In the genomic region with DNA sequence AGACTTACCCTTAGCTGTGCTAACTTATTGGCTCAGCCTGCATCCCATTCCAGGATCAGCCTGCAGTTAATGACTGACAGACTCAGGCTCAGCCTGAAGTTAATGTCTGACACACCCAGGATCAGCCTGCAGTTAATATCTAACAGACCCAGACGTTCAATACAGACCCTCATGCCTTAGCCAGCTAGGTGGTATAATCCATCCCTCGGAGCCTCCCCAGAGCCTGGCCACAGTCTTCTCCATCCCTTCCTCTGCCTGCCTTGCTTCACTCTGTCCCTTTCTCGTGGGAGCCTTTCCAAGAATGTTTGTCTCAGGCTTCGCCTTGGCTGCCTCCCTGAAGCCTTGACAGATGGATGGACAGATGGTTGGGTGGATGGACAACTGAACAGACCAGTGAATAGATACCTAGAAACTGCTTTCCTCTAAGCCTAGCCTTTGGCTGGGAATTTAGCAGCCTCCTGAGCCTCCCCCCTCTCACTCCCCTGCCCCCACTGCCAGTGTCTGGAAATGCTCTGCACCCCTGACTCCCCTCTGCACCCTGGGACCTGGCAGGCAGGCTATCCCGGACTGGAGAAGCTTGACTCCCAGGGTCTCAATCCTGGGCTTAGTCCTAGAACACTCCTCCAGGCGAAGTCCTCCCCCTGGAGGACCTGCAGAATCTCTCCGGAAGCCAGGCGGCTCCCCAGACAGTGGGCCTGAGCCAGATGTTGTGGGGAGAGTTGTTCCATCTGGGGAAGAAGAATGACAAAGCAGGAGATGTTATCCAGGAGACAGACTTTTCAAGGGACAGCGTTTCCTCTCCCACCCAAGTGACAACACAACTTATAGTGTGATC, we compare ENCODE assay signal across 9 mouse cellular contexts. TPM values are rescaled to one million over a fixed set of nuclear protein-coding genes. Genes with fewer than 3 reads are reported as not detected.
A peak's percentile ranks its signal among the peaks of the same experiment; 100 is the strongest.
DNase-seq lines count a peak whose midpoint lies in the region; ATAC-seq and TF ChIP-seq lines count a peak whose summit lies in the region.
"Had no signal": no experiment of that assay in that cellular context is flagged by ENCODE, and none has a peak within 500 bp of the region (broad histone marks: within the 10 kb centered on the region; RNA-seq: fewer than 3 reads in every experiment).

No protein-coding gene starts in this region.

- no peaks in the 10 kb centered on the region for H3K9me3 ChIP-seq in forebrain, embryonic 14.5 days (replicated peaks; ENCODE audit: control insufficient read depth, low read length)
- no peaks in the 10 kb centered on the region for H3K9me3 ChIP-seq in forebrain, embryonic 11.5 days (ENCODE audit: control insufficient read depth, low read length)

- peak; percentile 42 for DNase-seq in forebrain, embryonic 14.5 days (ENCODE audit: low spot score)
- no peak for DNase-seq in forebrain, embryonic 11.5 days (ENCODE audit: low spot score)
- DNase-seq in urinary bladder, postnatal 4 days (ENCODE audit: low spot score in 2 of 2): peak; percentile 64 to 68
- no peak for DNase-seq in urinary bladder, postnatal 36 days (ENCODE audit: low spot score in 2 of 2)
- DNase-seq in kidney, adult 2 months: peak; percentile 88
- no peak for DNase-seq in spleen, postnatal 36 days (ENCODE audit: low spot score in 2 of 2)
- no peak for DNase-seq in thymus, adult 2 months
- no peak for DNase-seq in thymus, postnatal 4 days

- no peak for TF ChIP-seq POLR2A in kidney, adult 2 months (IDR thresholded peaks at IDR 0.05; ENCODE audit: low read depth, low read length)
- TF ChIP-seq POLR2A in thymus, adult 2 months (IDR thresholded peaks at IDR 0.05; ENCODE audit: control insufficient read depth, extremely low read depth, insufficient read depth, low read length, poor library complexity): no peak

- no peaks in the 10 kb centered on the region for H3K27me3 ChIP-seq in forebrain, embryonic 14.5 days (replicated peaks; ENCODE audit: control insufficient read depth, insufficient read depth, low read length)
- H3K27me3 ChIP-seq in forebrain, embryonic 11.5 days (ENCODE audit: control insufficient read depth, insufficient read depth, low read length): no peaks in the 10 kb centered on the region
- H3K27me3 ChIP-seq in kidney, adult 2 months (replicated peaks; ENCODE audit: control insufficient read depth, insufficient read depth, low read length): no peaks in the 10 kb centered on the region
- no peaks in the 10 kb centered on the region for H3K27me3 ChIP-seq in thymus, adult 2 months (ENCODE audit: control insufficient read depth, insufficient read depth, low read length)

- no peak overlapping the region for H3K9ac ChIP-seq in forebrain, embryonic 14.5 days (ENCODE audit: low read length)
- no peak overlapping the region for H3K9ac ChIP-seq in forebrain, embryonic 11.5 days (ENCODE audit: low read length)

- H3K27ac ChIP-seq in forebrain, embryonic 14.5 days (ENCODE audit: low read depth, low read length): peak overlapping the region; percentile 39; the same call in 1 of the 2 replicates
- no peak overlapping the region for H3K27ac ChIP-seq in forebrain, embryonic 11.5 days (ENCODE audit: low read depth, low read length)
- peak overlapping the region; percentile 17; the same call in 1 of the 2 replicates for H3K27ac ChIP-seq in kidney, adult 2 months (ENCODE audit: insufficient read depth, low read depth, low read length)
- H3K27ac ChIP-seq in thymus, adult 2 months (ENCODE audit: control insufficient read depth, insufficient read depth, low read length): no peak overlapping the region

- no peaks in the 10 kb centered on the region for H3K36me3 ChIP-seq in forebrain, embryonic 14.5 days (ENCODE audit: control insufficient read depth, insufficient read depth, low read length)
- no peaks in the 10 kb centered on the region for H3K36me3 ChIP-seq in forebrain, embryonic 11.5 days (ENCODE audit: control insufficient read depth, insufficient read depth, low read length)
- no peaks in the 10 kb centered on the region for H3K36me3 ChIP-seq in kidney, adult 2 months (ENCODE audit: control insufficient read depth, insufficient read depth, low read length)
- no peaks in the 10 kb centered on the region for H3K36me3 ChIP-seq in thymus, adult 2 months (ENCODE audit: control insufficient read depth, insufficient read depth, low read length)

- ATAC-seq in forebrain, embryonic 14.5 days: peak; percentile 26; the same call in 1 of the 2 replicates
- no peak for ATAC-seq in forebrain, embryonic 11.5 days (replicated peaks; ENCODE audit: low FRiP score)

- no peak overlapping the region for H3K4me2 ChIP-seq in forebrain, embryonic 14.5 days (ENCODE audit: low read length)
- no peak overlapping the region for H3K4me2 ChIP-seq in forebrain, embryonic 11.5 days (ENCODE audit: low read depth, low read length, severe bottlenecking)

- no peak overlapping the region for H3K4me3 ChIP-seq in forebrain, embryonic 14.5 days (ENCODE audit: low read depth, low read length)
- no peak overlapping the region for H3K4me3 ChIP-seq in forebrain, embryonic 11.5 days (ENCODE audit: low read depth, low read length)
- no peak overlapping the region for H3K4me3 ChIP-seq in kidney, adult 2 months (ENCODE audit: insufficient read depth, low read depth, low read length)
- no peak overlapping the region for H3K4me3 ChIP-seq in thymus, adult 2 months (ENCODE audit: control insufficient read depth, insufficient read depth, low read length)

- H3K4me1 ChIP-seq in forebrain, embryonic 14.5 days (ENCODE audit: control insufficient read depth, insufficient read depth, low read length): no peaks in the 10 kb centered on the region
- H3K4me1 ChIP-seq in forebrain, embryonic 11.5 days (replicated peaks; ENCODE audit: control insufficient read depth, insufficient read depth, low read length): no peaks in the 10 kb centered on the region
- peaks cover 18% of the 10 kb centered on the region; the same call in 1 of the 2 replicates for H3K4me1 ChIP-seq in kidney, adult 2 months (ENCODE audit: control insufficient read depth, insufficient read depth, low read length)
- no peaks in the 10 kb centered on the region for H3K4me1 ChIP-seq in thymus, adult 2 months (replicated peaks; ENCODE audit: control insufficient read depth, insufficient read depth, low read length)

- no peak for TF ChIP-seq CTCF in kidney, adult 2 months (conservative IDR thresholded peaks at IDR 0.05; ENCODE audit: insufficient read depth, insufficient read length, low read depth, low read length)
- TF ChIP-seq CTCF in thymus, adult 2 months (IDR thresholded peaks at IDR 0.05; ENCODE audit: borderline replicate concordance, control insufficient read depth, extremely low read depth, insufficient read depth, low read length, poor library complexity): no peak

- WGBS in forebrain, embryonic 14.5 days: 71% methylated on average over 9 of the region's 9 CpGs
- 71% methylated on average over 9 of the region's 9 CpGs for WGBS in forebrain, embryonic 11.5 days
- WGBS in kidney, adult 2 months: 35% methylated on average over 9 of the region's 9 CpGs
- WGBS in thymus, adult 2 months: 84% methylated on average over 9 of the region's 9 CpGs

RNA-seq across cellular contexts. Expression of gene D630003M21Rik, which starts 13.5 kb away (rescaled TPM):
- 1.5 and 2.2 TPM in 2 replicates for polyA plus RNA-seq in forebrain, embryonic 14.5 days (2014; fragmentation: Nextera tagmentation; extraction: Ambion mirVana)
- 2.7 and 2.9 TPM in 2 replicates for polyA plus RNA-seq in forebrain, embryonic 11.5 days (2014; fragmentation: Nextera tagmentation; extraction: Ambion mirVana)
- 2.0 and 2.5 TPM in 2 replicates for polyA plus RNA-seq in kidney, adult 2 months (2012; rRNA removed)
- 2.2 and 3.1 TPM in 2 replicates for polyA plus RNA-seq in thymus, adult 2 months (2012; rRNA removed)

RNA-seq across cellular contexts. Expression of gene Bpi, which starts 42.4 kb away (rescaled TPM):
- polyA plus RNA-seq in forebrain, embryonic 14.5 days (2014; fragmentation: Nextera tagmentation; extraction: Ambion mirVana): not detected in 2 replicates
- not detected in 2 replicates for polyA plus RNA-seq in forebrain, embryonic 11.5 days (2014; fragmentation: Nextera tagmentation; extraction: Ambion mirVana)
- 0.06 and 0.07 TPM in 2 replicates for polyA plus RNA-seq in kidney, adult 2 months (2012; rRNA removed)
- polyA plus RNA-seq in thymus, adult 2 months (2012; rRNA removed): 0.06 and 0.32 TPM in 2 replicates
- polyA plus RNA-seq: heart, embryonic 14.5 days had no signal

Comparison
In these comparisons a context has a peak if more than half of its experiments do, and no peak if none do; other contexts are left out.
1. DNase-seq: peak in forebrain, embryonic 14.5 days (single experiment), urinary bladder, postnatal 4 days (2 of 2) and kidney, adult 2 months (single experiment); none in forebrain, embryonic 11.5 days (single experiment), urinary bladder, postnatal 36 days (0 of 2), spleen, postnatal 36 days (0 of 2), thymus, adult 2 months (single experiment) and thymus, postnatal 4 days (single experiment).
2. H3K27ac ChIP-seq: peak in forebrain, embryonic 14.5 days (single experiment) and kidney, adult 2 months (single experiment); none in forebrain, embryonic 11.5 days (single experiment) and thymus, adult 2 months (single experiment).